Mouse (Mus musculus) gastrocnemius, adult 18-20 months (tissue): ENCODE data around the gene Gm45713. TPM values are rescaled to one million over a fixed set of nuclear protein-coding genes. Genes with fewer than 3 reads are reported as not detected.
"Not testable (repeated sequence)": the region's sequence is repeated elsewhere in the genome, so short reads cannot be mapped to it uniquely, and the experiment has no call there.

Experiments
- DNase-seq: peaks from one replicate; pipeline ENCODE4 v3.0.0; 2021; ENCODE audit warnings: low spot score
- long read RNA-seq, 2 experiments: library from polyadenylated mRNA; stranded (forward); transcript quantifications; one replicate each; pipeline ENCODE4 v2.0.0; 2021
- total RNA-seq, 2 experiments: library from RNA; stranded (reverse); gene quantifications; 2 replicates each; pipeline ENCODE4 v1.2.3; 2021

Gm45713 gene
- 1 to 10 TPM in 1 of 2 experiments, not detected in 1; 1.2 TPM for total RNA-seq
- long read RNA-seq, experiment 1, partial matches to known transcripts = 28 of 35 reads
- long read RNA-seq, experiment 1, other reads (novel, unspliced or antisense) = 7 of 35 reads
- long read RNA-seq, experiment 2, partial matches to known transcripts = 21 of 21 reads
- long read RNA-seq, experiment 2, other reads (novel, unspliced or antisense) = 0 of 21 reads

GRCm38 (mm10) chr7:45135993-45136567 lies at the start of gene Gm45713, which contains the start of gene Flt3l:
Gm45713 (minus strand) TSS chr7:45136231.
Flt3l (minus strand) TSS chr7:45136432.
- DNase-seq = peak; percentile 96

- no peak for DNase-seq
Observed at GRCm38 (mm10) chr7:45183672-45184071, 47.6 kb upstream of the Gm45713 start.

GRCm38 (mm10) chr7:45182606-45183005 lies 46.6 kb upstream of the Gm45713 start:
- DNase-seq = no peak

- DNase-seq = peak; percentile 91
Observed at GRCm38 (mm10) chr7:45182199-45182601, 46.2 kb upstream of the Gm45713 start.

- no peak for DNase-seq
Observed at GRCm38 (mm10) chr7:45181540-45181939, 45.5 kb upstream of the Gm45713 start.

- no peak for DNase-seq
Observed at GRCm38 (mm10) chr7:45180896-45181477, 45.0 kb upstream of the Gm45713 start, which contains the start of gene Pth2. Pth2 (plus strand) TSS chr7:45180995.

- no peak for DNase-seq
Observed at GRCm38 (mm10) chr7:45179469-45179868, 43.4 kb upstream of the Gm45713 start, which contains the start of gene Gfy. Gfy (minus strand) TSS chr7:45179569.

GRCm38 (mm10) chr7:45178550-45178949 lies 42.5 kb upstream of the Gm45713 start:
- DNase-seq = no peak

GRCm38 (mm10) chr7:45176356-45176755 lies 40.3 kb upstream of the Gm45713 start:
- DNase-seq = no peak

- DNase-seq = no peak
Observed at GRCm38 (mm10) chr7:45175929-45176328, 39.9 kb upstream of the Gm45713 start.

- no peak for DNase-seq
Observed at GRCm38 (mm10) chr7:45175398-45175797, 39.4 kb upstream of the Gm45713 start.

GRCm38 (mm10) chr7:45174567-45175280 lies 38.7 kb upstream of the Gm45713 start:
- DNase-seq = no peak

GRCm38 (mm10) chr7:45173772-45174171 lies 37.7 kb upstream of the Gm45713 start:
- not testable (repeated sequence) for DNase-seq

GRCm38 (mm10) chr7:45172974-45173373 lies 36.9 kb upstream of the Gm45713 start:
- DNase-seq = no peak

- no peak for DNase-seq
Observed at GRCm38 (mm10) chr7:45169495-45169894, 33.5 kb upstream of the Gm45713 start.

- no peak for DNase-seq
Observed at GRCm38 (mm10) chr7:45168656-45169055, 32.6 kb upstream of the Gm45713 start.

- no peak for DNase-seq
Observed at GRCm38 (mm10) chr7:45167761-45168445, 31.9 kb upstream of the Gm45713 start.

- DNase-seq = no peak
Observed at GRCm38 (mm10) chr7:45166950-45167401, 30.9 kb upstream of the Gm45713 start.

GRCm38 (mm10) chr7:45165701-45166100 lies 29.7 kb upstream of the Gm45713 start:
- no peak for DNase-seq

- no peak for DNase-seq
Observed at GRCm38 (mm10) chr7:45164833-45165232, 28.8 kb upstream of the Gm45713 start.

GRCm38 (mm10) chr7:45163735-45164490 lies 27.9 kb upstream of the Gm45713 start, which contains the start of gene Slc17a7:
Slc17a7 (plus strand) TSS chr7:45163949.
- no peak for DNase-seq
